Mouse (Mus musculus) liver, adult 2 months (tissue): ENCODE results near the gene 1700030K09Rik.

Experiments
- CTCF ChIP-seq: fragments of 200-500 bp; IDR thresholded peaks from 2 replicates; pipeline ENCODE4 v1.5.1; 2011; ENCODE audit warnings: low read depth, low read length, control low read depth
- POLR2A ChIP-seq: fragments of 200-500 bp; IDR thresholded peaks from 2 replicates; pipeline ENCODE4 v1.6.1; 2011; ENCODE audit warnings: low read length, control low read depth; ENCODE audit not compliant: insufficient read depth; ENCODE audit errors: extremely low read depth

GRCm38 (mm10) chr8:72469243-72469642, 25.6 kb downstream of the 1700030K09Rik start:
- TF ChIP-seq CTCF (no peak), POLR2A (no peak)
